Mouse (Mus musculus) kidney, postnatal 36 days (tissue): ENCODE data around the gene Mov10.

ENCODE experiments used
- DNase-seq, 2 experiments: peaks; one replicate each; pipeline ENCODE4 v3.0.0; 2021 to 2022; ENCODE audit warnings: mixed read lengths in 2 of 2

The Mov10 gene

GRCm38 (mm10) chr3:104804312-104804711, 14.1 kb downstream of the Mov10 start:
- no peak for DNase-seq

DNA sequence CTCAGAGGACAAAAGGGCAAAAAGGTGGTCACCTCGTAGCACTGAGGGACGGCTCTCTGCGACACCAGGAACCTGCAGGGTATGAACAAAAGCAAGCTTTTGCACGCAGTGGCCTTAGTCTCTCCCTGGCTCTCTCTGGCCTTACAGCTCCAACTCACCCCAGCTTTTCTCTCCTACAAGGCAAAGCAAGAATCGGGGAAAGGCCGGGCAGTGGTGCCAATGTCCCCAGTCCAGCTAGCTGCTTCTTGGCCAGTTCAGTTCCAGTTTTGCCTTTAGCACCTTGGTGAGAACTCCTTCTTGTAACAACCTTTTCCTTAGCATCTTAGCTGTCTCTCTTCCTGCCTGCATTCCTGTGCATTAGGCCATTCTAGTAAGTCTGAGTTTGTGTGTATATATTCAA, 16.9 kb downstream of the Mov10 start:
- DNase-seq = no peak

DNA sequence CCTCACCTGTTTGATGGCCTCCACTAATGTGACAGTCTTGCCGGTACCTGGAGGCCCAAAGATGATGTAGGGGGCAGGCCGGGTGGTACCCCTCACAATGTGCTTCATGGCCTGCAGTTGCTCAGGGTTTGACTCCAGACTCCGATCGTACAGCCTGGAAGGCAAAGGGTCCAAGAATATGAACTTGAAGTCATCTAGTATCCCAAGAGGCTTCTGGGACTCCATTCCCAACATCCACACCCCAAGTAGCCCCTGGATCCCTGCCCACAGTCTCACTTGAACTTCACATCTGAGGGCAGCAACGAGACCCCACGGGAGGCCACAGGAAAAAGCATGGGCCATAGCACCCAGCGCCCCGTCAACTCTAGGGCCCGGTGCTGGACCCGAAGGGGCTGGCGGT, 17.7 kb downstream of the Mov10 start:
- DNase-seq = no peak

DNA sequence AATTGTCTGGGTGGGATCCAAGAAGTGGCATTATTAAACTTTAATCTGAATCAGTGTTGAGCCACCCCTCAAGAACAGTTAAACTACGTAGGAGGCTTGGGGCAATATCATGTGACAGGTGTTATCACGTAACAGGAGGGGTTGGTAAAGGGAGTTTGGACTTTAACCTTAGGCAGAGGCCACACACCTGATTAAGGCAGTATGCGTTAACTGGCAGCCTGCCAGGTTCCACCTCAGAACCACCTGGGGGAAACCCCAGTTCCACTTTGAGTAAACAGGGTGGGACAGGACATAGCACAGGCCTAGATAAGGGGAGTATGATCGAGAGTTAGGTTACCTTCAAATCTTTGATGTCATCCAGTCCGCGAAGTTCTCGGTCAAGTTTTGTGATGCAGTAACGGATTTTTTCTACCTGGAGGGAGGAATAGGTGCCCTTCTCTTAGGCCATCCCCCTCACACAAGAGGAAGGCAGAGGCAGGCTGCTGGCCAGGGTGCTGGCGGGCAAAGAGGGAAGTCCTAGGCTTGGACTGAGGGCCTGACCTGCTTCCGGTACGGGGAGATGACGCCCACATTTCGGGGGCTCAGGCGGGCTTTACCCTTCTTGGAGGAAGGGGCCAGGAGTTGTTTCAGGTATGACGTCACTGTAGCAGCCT, 21.8 kb downstream of the Mov10 start:
- peak; percentile 73 to 80 for DNase-seq

- peak in 1 of 2 experiments; percentile 16 for DNase-seq
These were observed 22.6 kb downstream of the Mov10 start for GRCm38 (mm10) chr3:104795661-104796340.

DNA sequence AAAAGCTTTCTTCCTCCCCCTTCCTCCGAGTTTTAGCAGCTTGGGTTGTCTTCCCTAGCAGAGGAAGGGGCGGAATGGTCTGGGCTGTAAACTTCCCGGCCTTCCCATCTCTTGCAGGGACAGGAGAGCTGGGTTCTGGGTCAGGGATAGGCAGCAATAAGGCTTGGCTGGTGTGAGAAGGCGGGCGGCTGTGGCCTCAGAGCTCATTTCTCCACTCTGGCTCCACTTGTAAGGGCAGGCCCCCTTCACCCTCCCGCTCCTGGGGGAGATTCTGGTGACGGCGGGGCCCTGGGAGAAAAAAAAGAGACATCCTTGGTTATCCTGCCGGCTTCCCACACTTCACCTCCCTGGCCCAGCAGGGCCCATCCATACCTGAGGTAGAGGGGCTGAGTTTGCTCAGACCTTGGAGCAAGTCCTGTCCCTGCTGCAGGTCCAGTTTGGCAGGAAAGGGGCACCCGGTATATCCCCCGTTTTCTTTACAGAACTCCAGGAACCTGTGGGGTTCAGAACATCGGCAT, 23.4 kb downstream of the Mov10 start:
- DNase-seq = peak in 1 of 2 experiments; percentile 19

- DNase-seq = peak; percentile 97
These were observed 24.2 kb downstream of the Mov10 start for GRCm38 (mm10) chr3:104793871-104794828.

GRCm38 (mm10) chr3:104792360-104793270, 25.7 kb downstream of the Mov10 start:
- no peak for DNase-seq

DNA sequence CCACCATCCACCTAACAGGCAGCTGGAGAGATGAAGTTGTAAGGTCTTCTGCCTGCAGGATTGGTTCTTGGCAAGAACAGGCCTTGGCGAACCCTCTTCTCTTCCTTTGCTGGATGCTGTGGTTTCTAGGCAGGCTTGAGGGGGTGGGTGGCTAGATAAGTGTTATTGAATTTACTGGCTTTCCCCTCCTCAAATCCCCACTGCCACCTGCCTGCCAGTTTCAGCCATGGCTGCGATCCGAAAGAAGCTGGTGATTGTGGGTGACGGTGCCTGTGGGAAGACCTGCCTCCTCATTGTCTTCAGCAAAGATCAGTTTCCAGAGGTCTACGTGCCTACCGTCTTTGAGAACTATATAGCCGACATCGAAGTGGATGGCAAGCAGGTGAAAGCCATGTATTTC, 26.7 kb downstream of the Mov10 start:
- DNase-seq = no peak

DNA sequence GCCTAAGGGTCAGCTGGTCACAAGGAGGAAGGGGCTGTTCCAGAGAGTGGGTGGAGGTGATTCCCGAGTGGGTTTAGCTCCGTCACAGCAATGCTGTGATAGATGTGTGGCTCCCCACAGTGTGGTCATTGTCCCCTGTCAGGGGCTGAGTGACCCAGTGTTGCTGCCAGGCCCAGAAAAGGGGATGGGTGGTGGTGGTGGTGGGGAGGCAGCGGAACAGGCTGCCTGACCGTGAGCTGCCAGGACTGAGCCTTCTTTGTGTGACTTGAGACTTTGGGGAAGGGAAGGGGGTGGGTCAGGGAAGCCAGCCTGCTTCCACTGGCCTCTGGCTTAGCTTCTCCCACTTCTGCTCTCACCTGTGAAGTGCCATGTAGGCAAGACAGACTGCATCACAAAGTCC, 27.3 kb downstream of the Mov10 start:
- no peak for DNase-seq

DNA sequence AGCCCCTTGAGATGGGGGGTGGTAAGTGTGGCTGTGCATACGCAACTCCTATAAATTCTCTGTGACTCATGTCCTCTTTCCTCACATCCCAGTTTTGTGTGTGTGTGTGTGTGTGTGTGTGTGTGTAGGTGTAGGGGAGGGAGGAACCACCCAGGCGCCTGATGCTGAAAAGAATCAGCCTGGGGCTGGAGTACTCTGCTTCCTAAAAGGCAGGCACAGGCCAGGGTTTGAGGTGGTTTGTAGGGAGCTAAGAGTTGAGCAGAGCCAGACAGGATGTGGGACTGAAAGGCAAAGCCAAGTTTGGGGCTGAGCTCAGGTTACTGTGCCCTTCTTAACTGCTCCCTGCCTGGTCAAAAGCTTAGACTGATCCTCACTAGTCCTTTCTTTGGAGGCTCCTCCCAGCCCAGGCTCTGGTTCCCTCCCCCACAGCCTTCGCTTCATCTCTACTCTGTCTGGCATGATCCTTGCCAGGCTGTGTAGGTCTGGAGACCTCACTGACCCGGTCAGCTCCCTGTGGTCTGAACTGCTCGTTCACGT, 27.9 kb downstream of the Mov10 start:
- peak; percentile 67 to 68 for DNase-seq

GRCm38 (mm10) chr3:104789822-104790221, 28.5 kb downstream of the Mov10 start:
- DNase-seq = peak; percentile 70 to 77

DNA sequence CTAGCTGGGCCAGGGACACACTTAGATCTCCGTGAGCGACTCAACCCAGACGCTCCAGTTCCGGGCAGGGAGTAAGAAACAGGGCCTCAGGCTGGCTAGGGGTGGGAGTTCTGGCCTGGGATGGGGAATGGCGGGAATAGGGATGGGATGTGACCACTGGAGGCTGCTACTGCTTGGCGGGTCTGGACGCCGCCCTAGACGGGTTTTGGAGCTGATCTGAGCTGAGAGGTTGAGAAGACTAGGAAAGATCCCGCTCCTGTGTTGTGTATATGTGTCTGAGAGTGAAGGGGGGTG, 29.1 kb downstream of the Mov10 start:
- no peak for DNase-seq

DNA sequence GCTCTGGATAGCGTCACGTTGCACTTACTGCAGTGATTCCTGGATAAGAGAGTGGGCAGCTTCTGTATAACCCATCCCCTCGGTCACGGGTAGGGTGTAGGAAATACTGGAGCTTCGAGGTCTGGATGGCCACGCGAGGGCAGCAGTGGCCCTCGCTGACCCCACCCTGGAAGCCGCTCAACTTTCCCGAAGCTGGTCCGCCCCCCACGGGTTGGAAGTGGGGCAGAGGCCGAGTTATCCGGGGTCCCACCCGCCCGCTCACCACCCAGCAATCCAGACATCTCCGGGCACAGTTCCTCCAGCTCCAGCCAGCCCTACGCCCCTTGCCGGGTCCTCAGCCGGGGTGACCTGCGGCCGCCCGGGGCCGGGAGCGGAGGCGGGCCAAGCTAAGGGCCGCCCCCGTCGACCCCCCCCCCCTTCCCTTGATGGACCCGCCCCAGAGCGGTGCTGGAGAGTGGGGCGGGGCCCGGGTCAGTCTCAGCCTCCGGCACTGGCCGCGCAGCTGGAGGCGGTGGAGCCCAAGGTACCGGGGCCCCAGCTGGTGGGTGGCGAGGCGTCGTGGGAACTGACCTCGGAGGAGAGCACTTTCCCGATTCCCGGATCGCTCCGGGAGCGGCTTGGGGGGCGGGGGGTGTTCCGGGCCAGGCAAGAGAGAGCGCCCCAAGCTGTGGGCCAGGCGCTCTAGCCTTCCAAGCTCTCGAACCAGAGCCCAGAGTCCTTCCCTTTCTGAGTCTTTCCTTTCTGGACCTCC, 29.6 kb downstream of the Mov10 start:
- DNase-seq = peak; percentile 87 to 92

GRCm38 (mm10) chr3:104788075-104788474, 30.3 kb downstream of the Mov10 start, which contains the start of gene Rhoc:
Rhoc (plus strand) TSS chr3:104788375.
- no peak for DNase-seq

- DNase-seq = no peak
These were observed 33.1 kb downstream of the Mov10 start for GRCm38 (mm10) chr3:104785284-104785683.

DNA sequence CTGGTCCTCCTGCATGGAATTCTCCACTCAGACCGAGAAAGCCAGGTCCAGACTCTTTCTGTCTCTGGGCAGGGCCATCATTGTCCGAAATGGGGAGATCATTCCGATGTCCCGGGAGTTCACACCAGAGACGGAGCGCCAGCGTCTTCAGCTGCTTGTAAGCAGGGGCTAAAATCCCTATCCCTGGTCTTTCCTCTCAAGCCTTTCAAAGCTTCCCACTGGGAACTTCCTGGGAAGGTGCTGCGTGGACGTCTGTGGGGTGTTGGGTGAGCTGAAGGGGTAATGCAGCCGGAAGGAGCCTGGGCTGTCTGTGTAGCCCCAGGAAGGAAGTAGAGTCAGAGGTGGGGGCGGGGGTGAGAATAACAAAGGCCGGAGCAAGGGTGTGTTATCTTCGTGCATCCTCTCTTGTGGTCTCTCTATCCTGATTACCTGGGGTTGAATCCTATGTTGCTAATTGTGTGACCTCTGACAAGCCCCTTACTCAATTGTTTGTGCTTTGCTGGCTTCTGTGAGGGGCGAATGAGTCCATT, 34.3 kb downstream of the Mov10 start:
- peak; percentile 14 to 23 for DNase-seq

DNA sequence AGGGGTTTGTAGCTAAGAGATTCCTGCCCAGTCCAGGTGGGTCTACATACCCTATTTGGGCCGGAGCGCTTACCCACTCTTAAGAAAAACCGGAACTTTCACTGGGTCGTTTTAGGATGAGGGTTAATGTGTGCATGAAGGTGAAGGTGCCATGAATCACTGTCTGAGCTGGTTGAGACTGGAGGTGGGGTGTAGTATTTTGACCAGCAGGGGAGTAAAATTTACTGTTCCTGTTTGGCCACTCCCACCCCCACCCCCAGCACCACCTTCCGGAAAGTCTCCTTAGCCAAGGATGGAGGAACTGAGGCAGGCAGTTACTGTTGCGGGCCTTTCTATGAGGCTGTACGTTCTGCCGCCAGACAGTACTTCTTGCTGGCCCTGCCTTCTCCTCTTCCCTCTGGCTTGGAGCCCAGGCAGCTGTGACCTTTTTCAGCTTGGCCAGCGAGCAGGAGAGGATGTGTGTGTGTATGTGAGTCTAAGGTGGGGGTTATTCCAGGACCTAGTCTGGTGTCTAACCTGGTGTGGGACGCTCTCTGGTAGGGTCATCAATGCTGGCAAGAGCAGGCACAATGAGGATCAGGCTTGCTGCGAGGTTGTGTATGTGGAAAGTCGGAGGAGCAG, 36.2 kb downstream of the Mov10 start:
- DNase-seq = peak; percentile 82 to 88

GRCm38 (mm10) chr3:104781471-104781903, 36.9 kb downstream of the Mov10 start, which contains the start of gene Fam19a3:
Fam19a3 (minus strand) TSS chr3:104781840.
- DNase-seq = peak; percentile 44 to 59
